ENCODE assay signal across 24 mouse cellular contexts in genomic region chr17:16178102-16178501, GRCm38 (mm10).
"Had no signal": no experiment of that assay in that cellular context is flagged by ENCODE, and none has a peak within 500 bp of the region (broad histone marks: within the 10 kb centered on the region; RNA-seq: fewer than 3 reads in every experiment).

No protein-coding gene starts in this region.

- H3K9ac ChIP-seq: kidney, embryonic 15.5 days; limb, embryonic 15.5 days; liver, embryonic 14.5 days; liver, postnatal 0 days; lung, embryonic 15.5 days; midbrain, embryonic 12.5 days; neural tube, embryonic 13.5 days; stomach, embryonic 15.5 days had no signal

- H3K4me1 ChIP-seq: limb, embryonic 15.5 days; stomach, embryonic 15.5 days had no signal

- H3K27ac ChIP-seq: kidney, embryonic 15.5 days; limb, embryonic 15.5 days; liver, embryonic 14.5 days; lung, embryonic 15.5 days; midbrain, embryonic 12.5 days; neural tube, embryonic 13.5 days; stomach, embryonic 15.5 days had no signal

- DNase-seq: kidney, adult 11 months; kidney, adult 8-10 months; kidney, postnatal 10 days; kidney, postnatal 36 days; left cerebral cortex, postnatal 4 days; liver, postnatal 0 days; lung, postnatal 10 days; lung, postnatal 4 days; retina, postnatal 1 day; right cerebral cortex, postnatal 25 days; spleen, adult 18-20 months; thymus, adult 2 months; thymus, postnatal 14 days; thymus, postnatal 4 days had no signal

- H3K4me3 ChIP-seq: kidney, embryonic 15.5 days; limb, embryonic 15.5 days; lung, embryonic 15.5 days; midbrain, embryonic 12.5 days; myocyte; neural tube, embryonic 13.5 days; stomach, embryonic 15.5 days had no signal

- H3K36me3 ChIP-seq: kidney, embryonic 15.5 days; limb, embryonic 15.5 days; lung, embryonic 15.5 days; midbrain, embryonic 12.5 days; neural tube, embryonic 13.5 days; stomach, embryonic 15.5 days had no signal

- ATAC-seq: liver, postnatal 0 days; midbrain, embryonic 16.5 days had no signal

- H3K27me3 ChIP-seq: kidney, embryonic 15.5 days; limb, embryonic 15.5 days; lung, embryonic 15.5 days; midbrain, embryonic 12.5 days; neural tube, embryonic 13.5 days; stomach, embryonic 15.5 days had no signal

- H3K9me3 ChIP-seq: kidney, embryonic 15.5 days; limb, embryonic 15.5 days; lung, embryonic 15.5 days; midbrain, embryonic 12.5 days; neural tube, embryonic 13.5 days; stomach, embryonic 15.5 days had no signal

- H3K4me2 ChIP-seq: kidney, embryonic 15.5 days; limb, embryonic 15.5 days; liver, embryonic 11.5 days; lung, embryonic 15.5 days; midbrain, embryonic 12.5 days; neural tube, embryonic 13.5 days; stomach, embryonic 15.5 days had no signal
